Comparison of ENCODE assay signal across 10 mouse cellular contexts in the genomic region with DNA sequence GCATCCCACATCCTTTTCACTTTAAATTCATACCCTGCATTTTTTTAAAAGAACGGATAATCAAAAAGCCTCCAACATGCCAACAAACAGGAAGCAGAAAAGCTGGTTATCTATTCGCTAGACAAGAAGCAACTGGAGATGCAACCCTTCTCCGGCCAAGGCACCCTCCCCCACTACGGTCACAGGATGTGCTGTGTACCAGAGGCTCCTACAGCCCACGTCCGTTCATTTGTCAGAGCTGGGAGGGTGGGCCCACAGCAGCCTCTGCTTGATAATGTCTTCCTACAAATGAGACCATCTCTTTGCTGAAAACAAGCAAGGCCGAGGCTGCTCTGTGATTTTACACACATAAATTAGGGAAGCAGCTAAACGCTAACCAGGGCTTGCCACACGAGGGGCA.
A peak's percentile ranks its signal among the peaks of the same experiment; 100 is the strongest.
DNase-seq lines count a peak whose midpoint lies in the region; ATAC-seq and TF ChIP-seq lines count a peak whose summit lies in the region.
"Had no signal": no experiment of that assay in that cellular context is flagged by ENCODE, and none has a peak within 500 bp of the region (broad histone marks: within the 10 kb centered on the region; RNA-seq: fewer than 3 reads in every experiment).

No protein-coding gene starts in this region.

- 58% methylated on average over 9 of the region's 9 CpGs for WGBS in embryonic facial prominence, embryonic 14.5 days
- WGBS in hindbrain, embryonic 15.5 days = 34% methylated on average over 9 of the region's 9 CpGs
- WGBS in liver, postnatal 0 days (ENCODE audit: insufficient replicate concordance) = 25% methylated on average over 9 of the region's 9 CpGs

- intact Hi-C loops in gastrocnemius, postnatal 14 days (cut with DNase I; ENCODE audit: low total_unique reads) = no loop called here
- intact Hi-C loops in gastrocnemius, postnatal 36 days (cut with DNase I) = no loop called here

- H3K36me3 ChIP-seq in embryonic facial prominence, embryonic 14.5 days (ENCODE audit: control insufficient read depth, insufficient read depth, low read length) = no peaks in the 10 kb centered on the region
- H3K36me3 ChIP-seq in hindbrain, embryonic 15.5 days = no peaks in the 10 kb centered on the region
- no peaks in the 10 kb centered on the region for H3K36me3 ChIP-seq in liver, postnatal 0 days (replicated peaks; ENCODE audit: insufficient read depth, low read length)
- H3K36me3 ChIP-seq: limb, embryonic 15.5 days had no signal

- no peak overlapping the region for H3K4me2 ChIP-seq in embryonic facial prominence, embryonic 14.5 days (ENCODE audit: low read depth, low read length)
- H3K4me2 ChIP-seq in hindbrain, embryonic 15.5 days = 0 out of 2 replicates have a peak overlapping the region, but pooled peaks have one; percentile 8
- H3K4me2 ChIP-seq in liver, postnatal 0 days (ENCODE audit: low read depth, low read length) = peak overlapping the region; percentile 43
- H3K4me2 ChIP-seq: limb, embryonic 15.5 days had no signal

- peak; percentile 58 for TF ChIP-seq EP300 in liver, postnatal 0 days (IDR thresholded peaks at IDR 0.05; ENCODE audit: low read depth)

- no peaks in the 10 kb centered on the region for H3K9me3 ChIP-seq in embryonic facial prominence, embryonic 14.5 days (ENCODE audit: control insufficient read depth, low read length)
- H3K9me3 ChIP-seq in hindbrain, embryonic 15.5 days = no peaks in the 10 kb centered on the region
- H3K9me3 ChIP-seq in liver, postnatal 0 days (ENCODE audit: low read length) = no peaks in the 10 kb centered on the region
- H3K9me3 ChIP-seq: limb, embryonic 15.5 days had no signal

- no peak for ATAC-seq in embryonic facial prominence, embryonic 14.5 days (ENCODE audit: low read depth)
- peak; percentile 66 for ATAC-seq in hindbrain, embryonic 15.5 days (ENCODE audit: low FRiP score, low read depth)
- peak; percentile 49 for ATAC-seq in liver, postnatal 0 days

- no peak overlapping the region for H3K9ac ChIP-seq in embryonic facial prominence, embryonic 14.5 days (ENCODE audit: low read depth, low read length)
- no peak overlapping the region for H3K9ac ChIP-seq in hindbrain, embryonic 15.5 days
- H3K9ac ChIP-seq in liver, postnatal 0 days (replicated peaks) = no peak overlapping the region
- H3K9ac ChIP-seq: limb, embryonic 15.5 days had no signal

- H3K27me3 ChIP-seq in embryonic facial prominence, embryonic 14.5 days (replicated peaks; ENCODE audit: control insufficient read depth, insufficient read depth, low read length) = no peaks in the 10 kb centered on the region
- no peaks in the 10 kb centered on the region for H3K27me3 ChIP-seq in hindbrain, embryonic 15.5 days
- H3K27me3 ChIP-seq in liver, postnatal 0 days (ENCODE audit: insufficient read depth, low read length) = no peaks in the 10 kb centered on the region
- H3K27me3 ChIP-seq: CH12.LX; limb, embryonic 15.5 days had no signal

- no peak overlapping the region for H3K27ac ChIP-seq in embryonic facial prominence, embryonic 14.5 days (replicated peaks; ENCODE audit: low read depth, low read length)
- H3K27ac ChIP-seq in hindbrain, embryonic 15.5 days (replicated peaks) = no peak overlapping the region
- H3K27ac ChIP-seq in liver, postnatal 0 days (ENCODE audit: low read depth) = peak overlapping the region; percentile 81
- H3K27ac ChIP-seq: limb, embryonic 15.5 days had no signal

- H3K4me1 ChIP-seq in embryonic facial prominence, embryonic 14.5 days (ENCODE audit: control insufficient read depth, insufficient read depth, low read length) = no peaks in the 10 kb centered on the region
- peaks cover 8% of the 10 kb centered on the region for H3K4me1 ChIP-seq in hindbrain, embryonic 15.5 days (replicated peaks)
- H3K4me1 ChIP-seq in liver, postnatal 0 days (ENCODE audit: insufficient read depth) = peaks cover 27% of the 10 kb centered on the region
- H3K4me1 ChIP-seq: limb, embryonic 15.5 days had no signal

- TF ChIP-seq CTCF in liver, postnatal 0 days (IDR thresholded peaks at IDR 0.05; ENCODE audit: low read depth) = no peak

- DNase-seq in gastrocnemius, postnatal 14 days = peak; percentile 15
- DNase-seq in gastrocnemius, postnatal 36 days = no peak
- peak; percentile 9 for DNase-seq in embryonic facial prominence, embryonic 14.5 days (ENCODE audit: low spot score)
- peak; percentile 45 for DNase-seq in liver, postnatal 0 days
- DNase-seq in testis, postnatal 10 days (ENCODE audit: low spot score) = peak; percentile 69
- no peak for DNase-seq in spleen, postnatal 14 days (ENCODE audit: low spot score in 2 of 2)
- no peak for DNase-seq in layer of hippocampus, postnatal 36 days

- no peak overlapping the region for H3K4me3 ChIP-seq in embryonic facial prominence, embryonic 14.5 days (ENCODE audit: low read depth, low read length)
- no peak overlapping the region for H3K4me3 ChIP-seq in hindbrain, embryonic 15.5 days
- H3K4me3 ChIP-seq in liver, postnatal 0 days (ENCODE audit: low read depth, low read length) = no peak overlapping the region
- H3K4me3 ChIP-seq: limb, embryonic 15.5 days had no signal

Comparison
In these comparisons a context has a peak if more than half of its experiments do, and no peak if none do; other contexts are left out.
1. DNase-seq: peak in gastrocnemius, postnatal 14 days (single experiment), embryonic facial prominence, embryonic 14.5 days (single experiment), liver, postnatal 0 days (single experiment) and testis, postnatal 10 days (single experiment); none in gastrocnemius, postnatal 36 days (0 of 2), spleen, postnatal 14 days (0 of 2) and layer of hippocampus, postnatal 36 days (0 of 2).